Mouse (Mus musculus) myocyte (in vitro differentiated cells): Measurements from ENCODE around the gene Insig2. TPM values are rescaled to one million over a fixed set of nuclear protein-coding genes. Genes with fewer than 3 reads are reported as not detected.

Experiments used
- H3K27me3 ChIP-seq: one replicate; pipeline ENCODE4 v1.6.1; 2011; ENCODE audit not compliant: control insufficient read depth, insufficient read depth, insufficient read length
- H3K36me3 ChIP-seq: one replicate; pipeline ENCODE4 v1.6.1; 2011; ENCODE audit not compliant: control insufficient read depth, insufficient read depth
- H3K4me2 ChIP-seq: one replicate; pipeline ENCODE4 v1.6.1; 2011; ENCODE audit warnings: low read depth, control low read depth
- H3K4me3 ChIP-seq: one replicate; pipeline ENCODE4 v1.5.1; 2011; ENCODE audit warnings: mild to moderate bottlenecking, control low read depth, moderate library complexity
- H3K79me2 ChIP-seq: one replicate; pipeline ENCODE4 v1.6.1; 2011; ENCODE audit not compliant: control insufficient read depth, insufficient read depth
- H3ac ChIP-seq: one replicate; pipeline ENCODE4 v1.6.1; 2011; ENCODE audit not compliant: control insufficient read depth, insufficient read length
- CEBPB ChIP-seq: IDR thresholded peaks from 2 replicates; pipeline ENCODE4 v1.6.1; 2011; ENCODE audit warnings: mild to moderate bottlenecking, moderate library complexity; ENCODE audit not compliant: poor library complexity, insufficient read depth, severe bottlenecking
- E2F4 ChIP-seq: IDR thresholded peaks from one replicate; pipeline ENCODE4 v1.6.1; 2011; ENCODE audit warnings: mild to moderate bottlenecking, control low read depth, moderate library complexity; ENCODE audit not compliant: insufficient read depth
- MAX ChIP-seq: IDR thresholded peaks from one replicate; pipeline ENCODE4 v1.6.1; 2011; ENCODE audit warnings: low read depth, mild to moderate bottlenecking, control low read depth
- MYOD1 ChIP-seq, 3 experiments: IDR thresholded peaks; one replicate each; pipeline ENCODE4 v1.6.1; 2011; ENCODE audit warnings: control low read depth in 2 of 3, low read depth in 2 of 3, mild to moderate bottlenecking in 2 of 3, moderate library complexity in 1 of 3; ENCODE audit not compliant: insufficient read length in 2 of 3, control insufficient read depth in 1 of 3
- MYOG ChIP-seq, 3 experiments: IDR thresholded peaks; one replicate each; pipeline ENCODE4 v1.6.1; 2011; ENCODE audit warnings: control low read depth in 2 of 3, low read depth in 2 of 3, mild to moderate bottlenecking in 2 of 3; ENCODE audit not compliant: insufficient read length in 2 of 3, control insufficient read depth in 1 of 3, insufficient read depth in 1 of 3
- POLR2A ChIP-seq: IDR thresholded peaks from one replicate; pipeline ENCODE4 v1.6.1; 2011; ENCODE audit warnings: low read depth, mild to moderate bottlenecking, control low read depth, moderate library complexity; ENCODE audit not compliant: insufficient read length
- POLR2AphosphoS2 ChIP-seq: IDR thresholded peaks from one replicate; pipeline ENCODE4 v1.6.1; 2011; ENCODE audit warnings: low read depth, control low read depth; ENCODE audit not compliant: insufficient read length
- REST ChIP-seq: IDR thresholded peaks from one replicate; pipeline ENCODE4 v1.6.1; 2011; ENCODE audit warnings: mild to moderate bottlenecking, control low read depth, moderate library complexity; ENCODE audit not compliant: insufficient read depth, insufficient read length
- SRF ChIP-seq: IDR thresholded peaks from one replicate; pipeline ENCODE4 v1.6.1; 2011; ENCODE audit warnings: low read depth; ENCODE audit not compliant: control insufficient read depth, insufficient read length
- TCF12 ChIP-seq: IDR thresholded peaks from one replicate; pipeline ENCODE4 v1.6.1; 2011; ENCODE audit warnings: mild to moderate bottlenecking, control low read depth; ENCODE audit not compliant: poor library complexity, insufficient read depth, severe bottlenecking
- TCF3 ChIP-seq: IDR thresholded peaks from one replicate; pipeline ENCODE4 v1.6.1; 2011; ENCODE audit warnings: low read depth, control low read depth; ENCODE audit not compliant: insufficient read length
- USF1 ChIP-seq: IDR thresholded peaks from one replicate; pipeline ENCODE4 v1.6.1; 2011; ENCODE audit warnings: low read depth, mild to moderate bottlenecking, control low read depth, moderate library complexity
- polyA plus RNA-seq: library from polyadenylated mRNA; unstranded; fragments of >200 nt; fragmentation: generic; extraction: Trizol; gene quantifications from one replicate; pipeline ENCODE4 v1.2.1, GENCODE M21; 2012; ENCODE audit warnings: missing spikeins

Insig2 gene
- polyA plus RNA-seq, 1 experiment = 46.1 TPM

DNA sequence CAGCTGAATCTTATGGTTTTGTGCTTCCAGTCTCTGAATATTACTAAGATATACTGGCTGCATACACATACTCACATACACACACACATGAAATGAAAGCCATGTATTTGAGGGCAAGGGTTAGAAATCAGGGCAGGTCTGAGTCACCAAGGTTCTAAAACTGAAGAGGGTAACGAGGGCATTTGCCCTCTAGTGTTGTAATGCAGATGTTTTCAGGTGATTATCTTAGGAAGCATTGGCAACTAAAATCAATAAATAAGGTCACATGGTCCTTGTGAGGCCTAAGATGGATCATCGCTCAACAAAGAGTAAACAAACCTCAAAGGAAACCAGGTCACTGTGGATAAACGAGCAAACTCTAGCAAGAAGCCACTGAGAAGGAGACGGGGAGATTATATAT lies 3.4 kb upstream of the Insig2 start:
- no peaks in the 10 kb centered on the region for H3K36me3 ChIP-seq
- no peaks in the 10 kb centered on the region for H3K79me2 ChIP-seq
- no peak overlapping the region for H3ac ChIP-seq
- no peak overlapping the region for H3K4me3 ChIP-seq
- H3K4me2 ChIP-seq = no peak overlapping the region
- no peaks in the 10 kb centered on the region for H3K27me3 ChIP-seq
- no peak for TF ChIP-seq TCF3
- no peak for TF ChIP-seq MYOD1 (IDR thresholded peaks at IDR 0.05; ENCODE audit: control insufficient read depth in 1 of 3, insufficient read length in 2 of 3, low read depth in 2 of 3)
- no peak for TF ChIP-seq POLR2A
- no peak for TF ChIP-seq REST
- TF ChIP-seq TCF12 = no peak
- TF ChIP-seq MAX = no peak
- TF ChIP-seq USF1 = no peak

GRCm38 (mm10) chr1:121333986-121334703 lies 1.8 kb upstream of the Insig2 start:
- H3K4me3 ChIP-seq = no peak overlapping the region
- no peak overlapping the region for H3K4me2 ChIP-seq
- H3K36me3 ChIP-seq = no peaks in the 10 kb centered on the region
- H3ac ChIP-seq = no peak overlapping the region
- no peak for TF ChIP-seq REST
- no peak for TF ChIP-seq TCF12
- no peak for TF ChIP-seq TCF3
- TF ChIP-seq POLR2AphosphoS2 = no peak
- TF ChIP-seq POLR2A = no peak
- TF ChIP-seq MAX = no peak
- no peak for TF ChIP-seq SRF
- no peak for TF ChIP-seq MYOD1 (IDR thresholded peaks at IDR 0.05; ENCODE audit: control insufficient read depth in 1 of 3, insufficient read length in 2 of 3, low read depth in 2 of 3)
- no peak for TF ChIP-seq MYOG (IDR thresholded peaks at IDR 0.05; ENCODE audit: control insufficient read depth in 1 of 3, insufficient read depth in 1 of 3, insufficient read length in 2 of 3, low read depth in 2 of 3)
- TF ChIP-seq CEBPB = no peak
- H3K27me3 ChIP-seq = no peaks in the 10 kb centered on the region
- no peaks in the 10 kb centered on the region for H3K79me2 ChIP-seq

GRCm38 (mm10) chr1:121330621-121331020 lies 1.8 kb downstream of the Insig2 start:
- TF ChIP-seq TCF12 (no peak), MYOG (IDR thresholded peaks at IDR 0.05; ENCODE audit: control insufficient read depth in 1 of 3, insufficient read depth in 1 of 3, insufficient read length in 2 of 3, low read depth in 2 of 3) (no peak), POLR2AphosphoS2 (no peak), REST (no peak), CEBPB (no peak), MAX (no peak), POLR2A (no peak), E2F4 (no peak)
- no peak overlapping the region for H3K4me3 ChIP-seq
- H3K79me2 ChIP-seq = peaks cover 17% of the 10 kb centered on the region
- H3K36me3 ChIP-seq = no peaks in the 10 kb centered on the region
- no peaks in the 10 kb centered on the region for H3K27me3 ChIP-seq
- H3K4me2 ChIP-seq = no peak overlapping the region
- H3ac ChIP-seq = no peak overlapping the region

GRCm38 (mm10) chr1:121329391-121329790 lies 3.0 kb downstream of the Insig2 start:
- Histone ChIP-seq H3K27me3 (no peaks in the 10 kb centered on the region), H3K4me2 (peak overlapping the region; percentile 94), H3ac (no peak overlapping the region), H3K4me3 (no peak overlapping the region), H3K36me3 (no peaks in the 10 kb centered on the region), H3K79me2 (peaks cover 27% of the 10 kb centered on the region)
- no peak for TF ChIP-seq POLR2A
- TF ChIP-seq TCF12 = no peak
- TF ChIP-seq MAX = no peak
- no peak for TF ChIP-seq CEBPB
- no peak for TF ChIP-seq MYOG (IDR thresholded peaks at IDR 0.05; ENCODE audit: control insufficient read depth in 1 of 3, insufficient read depth in 1 of 3, insufficient read length in 2 of 3, low read depth in 2 of 3)
- no peak for TF ChIP-seq SRF
- no peak for TF ChIP-seq POLR2AphosphoS2

- peaks cover 39% of the 10 kb centered on the region for H3K79me2 ChIP-seq
- TF ChIP-seq POLR2AphosphoS2 = no peak
- no peak for TF ChIP-seq REST
- TF ChIP-seq MYOG (IDR thresholded peaks at IDR 0.05; ENCODE audit: control insufficient read depth in 1 of 3, insufficient read depth in 1 of 3, insufficient read length in 2 of 3, low read depth in 2 of 3) = no peak
- TF ChIP-seq CEBPB = no peak
- TF ChIP-seq MAX = no peak
- TF ChIP-seq TCF3 = no peak
- no peak for TF ChIP-seq MYOD1 (IDR thresholded peaks at IDR 0.05; ENCODE audit: control insufficient read depth in 1 of 3, insufficient read length in 2 of 3, low read depth in 2 of 3)
- no peak for TF ChIP-seq TCF12
- no peak for TF ChIP-seq E2F4
- TF ChIP-seq SRF = no peak
- no peak for TF ChIP-seq USF1
- TF ChIP-seq POLR2A = no peak
- peak overlapping the region; percentile 43 for H3ac ChIP-seq
- H3K36me3 ChIP-seq = no peaks in the 10 kb centered on the region
- no peaks in the 10 kb centered on the region for H3K27me3 ChIP-seq
- H3K4me2 ChIP-seq = peak overlapping the region; percentile 94
- H3K4me3 ChIP-seq = peak overlapping the region; percentile 98
Observed at GRCm38 (mm10) chr1:121328193-121328555, 4.2 kb downstream of the Insig2 start.
